Mouse (Mus musculus): ENCODE results near the gene Olfr541.
"Not testable (repeated sequence)": the region's sequence is repeated elsewhere in the genome, so short reads cannot be mapped to it uniquely, and the experiment has no call there.

The Olfr541 gene

DNA sequence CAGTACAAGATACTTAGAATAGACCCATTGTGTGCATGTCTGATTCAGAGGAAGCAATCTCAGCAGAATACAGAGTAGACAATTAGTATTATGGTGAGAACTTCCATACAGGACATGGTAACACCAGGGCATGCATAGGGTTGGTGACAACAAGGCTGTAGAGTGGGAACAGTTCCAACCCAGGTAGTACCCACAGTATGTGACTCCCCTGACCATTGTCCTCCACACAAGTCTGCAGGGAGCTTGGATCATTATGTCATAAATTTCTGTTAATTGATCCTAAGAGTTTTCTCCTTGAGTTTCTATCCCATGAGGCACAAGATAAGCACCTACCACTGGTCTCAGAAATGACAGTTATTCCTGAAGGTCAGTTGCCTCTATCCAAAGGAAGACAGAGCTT lies at the start of gene Olfr541:
Gene Olfr541 (plus strand): TSS at position 301 of the 400 bp plus-strand sequence.
- no peak for DNase-seq (ENCODE audit: low read depth, low spot score)

DNA sequence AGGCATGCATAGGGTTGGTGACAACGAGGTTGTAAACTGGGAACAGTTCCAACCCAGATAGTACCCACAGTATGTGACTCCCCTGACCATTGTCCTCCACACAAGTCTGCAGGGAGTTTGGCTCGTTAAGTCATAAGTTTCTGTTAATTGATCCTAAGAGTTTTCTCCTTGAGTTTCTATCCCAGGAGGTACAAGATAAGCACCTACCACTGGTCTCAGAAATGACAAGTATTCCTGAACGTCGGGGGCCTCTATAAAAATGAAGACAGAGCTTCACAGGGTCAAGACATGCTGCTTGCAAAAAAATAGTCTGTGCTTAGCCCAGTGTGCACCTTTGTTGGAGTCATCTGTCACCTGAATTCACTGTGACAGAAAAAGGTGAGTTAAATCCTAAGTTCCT lies 37.4 kb upstream of the Olfr541 start, which contains the start of gene Olfr539:
Gene Olfr539 (plus strand): TSS at position 301 of the 400 bp plus-strand sequence.
- no peak for DNase-seq (ENCODE audit: low read depth, low spot score)

DNA sequence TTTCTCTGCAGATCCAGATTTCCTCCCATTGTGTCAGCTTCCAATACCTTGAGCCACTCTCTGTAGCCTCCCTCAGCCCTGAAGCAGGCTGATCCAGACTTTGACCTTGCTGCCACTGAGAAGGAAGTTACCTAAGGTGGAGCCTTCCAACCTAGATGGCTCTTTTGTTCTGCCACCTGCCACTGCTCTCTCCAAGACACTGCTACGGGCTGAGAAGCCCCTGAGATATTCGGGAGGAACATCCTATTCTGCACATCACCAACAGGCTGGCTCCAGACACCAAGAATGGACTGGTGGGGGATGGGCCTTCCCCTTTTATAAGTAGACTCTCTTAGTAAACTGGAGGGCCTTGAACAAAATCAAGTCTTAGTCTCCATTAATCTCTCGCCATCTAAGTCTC lies 26.4 kb upstream of the Olfr541 start:
- DNase-seq (ENCODE audit: low read depth, low spot score): not testable (repeated sequence)

DNA sequence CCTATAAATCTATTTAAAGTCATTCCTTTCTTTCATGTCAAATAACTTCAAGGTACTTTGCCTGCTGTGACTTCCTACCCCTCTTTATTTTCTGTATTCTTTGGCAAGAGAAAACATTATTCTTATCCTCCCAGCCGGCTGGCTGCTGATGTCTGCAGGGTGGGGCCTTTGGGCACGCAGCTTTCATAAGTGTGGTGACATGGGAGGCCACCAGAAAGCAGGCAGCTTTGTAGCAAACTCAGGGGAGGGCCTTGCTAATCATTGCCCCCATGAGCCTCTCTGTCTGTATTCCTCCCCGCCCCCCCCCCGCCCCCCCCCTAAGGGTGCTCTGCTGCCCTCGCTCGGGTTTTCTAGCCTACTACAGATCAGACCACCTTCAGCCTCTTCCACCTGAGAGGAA lies 21.2 kb upstream of the Olfr541 start:
- DNase-seq (ENCODE audit: low read depth, low spot score): no peak

DNA sequence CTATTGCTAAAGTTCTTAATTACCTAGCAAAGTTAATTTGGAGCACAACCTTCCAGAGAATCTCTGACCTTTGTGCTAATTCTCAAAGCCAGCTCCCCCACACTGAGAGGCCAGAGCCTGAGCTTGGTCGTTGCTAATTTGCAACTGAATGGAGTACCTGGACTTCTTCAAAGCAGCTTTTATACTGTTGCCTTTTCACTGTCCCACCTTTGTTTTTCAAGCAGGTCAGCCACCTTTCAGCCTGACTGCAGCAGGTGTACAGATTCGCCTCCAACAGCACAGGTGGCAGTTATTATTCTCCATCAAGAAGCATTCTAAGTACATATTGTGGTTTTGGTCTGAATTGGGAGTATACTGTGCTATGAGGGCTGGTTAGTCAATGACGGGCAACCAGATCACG lies 17.5 kb upstream of the Olfr541 start:
- not testable (repeated sequence) for DNase-seq (ENCODE audit: low read depth, low spot score)

DNA sequence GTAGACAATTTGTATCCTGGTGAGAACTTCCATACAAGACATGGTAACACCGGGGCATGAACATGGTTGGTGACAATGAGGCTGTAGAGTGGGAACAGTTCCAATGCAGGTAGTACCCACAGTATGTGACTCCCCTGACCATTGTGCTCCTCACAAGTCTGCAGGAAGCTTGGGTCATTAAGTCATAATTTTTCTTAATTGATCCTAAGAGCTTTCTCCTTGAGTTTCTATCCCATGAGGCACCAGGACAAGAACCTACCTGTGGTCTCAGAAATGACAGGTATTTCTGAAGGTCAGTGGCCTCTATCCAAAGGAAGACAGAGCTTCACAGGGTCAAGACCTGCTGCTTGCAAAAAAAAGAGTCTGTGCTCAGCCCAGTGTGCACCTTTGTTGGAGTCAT lies 15.4 kb upstream of the Olfr541 start, which contains the start of gene Olfr45:
Gene Olfr45 (plus strand): TSS at position 301 of the 400 bp plus-strand sequence.
- DNase-seq (ENCODE audit: low read depth, low spot score): no peak

DNA sequence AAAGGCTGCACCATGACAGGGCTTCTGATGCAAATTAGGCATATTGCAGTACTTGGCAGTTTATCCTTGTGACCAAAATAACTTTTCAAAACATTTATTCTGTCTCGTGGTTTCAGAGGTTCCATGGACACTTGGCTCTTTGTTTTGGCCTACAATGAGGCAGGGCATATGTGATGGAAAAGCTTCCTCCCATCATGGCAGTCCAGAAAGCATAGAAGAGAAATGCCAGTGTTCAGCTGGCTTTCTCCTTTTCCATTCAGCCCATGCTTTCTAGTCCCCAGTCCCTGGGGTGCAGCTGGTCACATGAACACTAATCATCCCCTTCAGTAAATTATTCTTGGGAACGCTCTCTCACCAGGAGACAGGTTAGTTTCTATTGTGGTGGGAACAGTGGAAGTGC lies 9.3 kb downstream of the Olfr541 start:
- no peak for DNase-seq (ENCODE audit: low read depth, low spot score)

DNA sequence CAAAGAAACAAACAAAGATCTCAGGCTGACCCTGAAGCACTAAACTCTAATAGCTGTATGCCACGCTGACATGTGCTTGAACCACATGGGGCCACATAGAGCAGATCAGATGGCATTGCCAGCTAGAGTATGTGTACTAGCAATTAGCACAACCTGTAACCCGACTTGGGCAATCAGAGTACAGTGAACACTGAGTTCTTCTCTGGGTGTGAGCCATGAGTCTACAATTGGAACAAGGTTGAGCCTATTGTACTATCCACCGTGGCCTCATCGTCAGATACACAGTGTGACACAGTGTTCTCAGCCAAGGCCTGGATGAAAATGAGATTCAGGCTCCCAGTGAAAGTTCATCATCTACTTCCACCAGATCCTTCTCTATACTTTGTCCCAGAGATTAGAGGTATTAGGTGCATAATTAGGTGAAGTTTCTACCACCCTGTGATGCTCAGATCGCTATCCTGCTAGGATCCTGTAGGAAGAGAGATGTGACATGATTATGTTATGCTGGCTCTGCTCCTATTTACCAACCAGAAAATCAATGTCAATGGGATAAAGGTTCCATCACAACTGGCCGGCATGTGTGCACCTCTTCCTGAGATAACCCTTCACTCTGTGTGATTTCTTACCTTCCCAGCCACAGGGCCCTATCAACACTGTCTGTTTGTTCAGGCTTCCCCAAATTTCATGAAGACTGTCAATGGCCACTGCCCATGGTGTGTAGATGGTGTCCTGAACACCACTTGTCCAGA lies 10.6 kb downstream of the Olfr541 start:
- DNase-seq (ENCODE audit: low read depth, low spot score): no peak

DNA sequence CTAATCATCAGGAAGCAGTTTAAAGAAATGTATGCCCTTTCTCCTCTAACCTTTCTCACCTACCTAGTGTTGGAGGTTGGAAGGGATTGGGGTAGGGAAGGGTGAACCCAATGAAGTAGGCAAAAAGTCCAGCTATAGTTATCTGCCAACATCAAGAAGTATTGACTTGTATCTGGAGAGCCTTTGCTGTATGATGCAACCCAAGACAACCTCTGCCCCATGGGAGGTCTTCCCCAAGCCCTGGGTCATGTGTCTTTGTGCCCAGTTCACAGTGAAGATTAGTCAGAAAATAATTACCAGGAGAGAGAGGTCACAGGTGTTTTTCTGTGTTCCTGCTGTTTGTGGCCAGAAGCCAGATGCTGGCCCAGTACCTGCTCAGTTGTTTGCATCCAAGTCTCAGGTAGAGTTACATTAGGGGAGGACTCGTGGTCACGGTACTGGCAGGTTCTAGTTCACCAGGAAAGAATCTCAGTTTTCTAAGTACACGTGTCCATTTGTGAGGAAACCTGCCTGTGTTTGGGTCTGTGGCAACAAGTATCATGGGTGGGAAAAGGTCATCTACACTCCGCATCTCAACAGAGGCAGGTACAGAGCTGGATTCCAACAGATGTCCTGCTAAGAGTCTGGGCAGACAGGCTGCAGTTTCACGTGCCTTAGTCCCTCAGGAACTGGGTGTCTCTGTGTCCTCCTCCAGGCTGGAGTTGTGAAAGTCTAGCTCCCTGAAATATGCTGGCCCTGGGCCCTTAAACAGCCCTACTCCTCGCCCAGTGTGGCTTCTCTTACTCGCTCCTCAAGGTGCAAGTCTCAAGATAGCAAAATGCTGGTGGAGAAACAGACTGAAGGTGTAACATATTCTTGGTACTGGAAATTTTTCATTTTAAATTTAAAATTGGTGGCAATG lies 20.3 kb downstream of the Olfr541 start:
- no peak for DNase-seq (ENCODE audit: low read depth, low spot score)

DNA sequence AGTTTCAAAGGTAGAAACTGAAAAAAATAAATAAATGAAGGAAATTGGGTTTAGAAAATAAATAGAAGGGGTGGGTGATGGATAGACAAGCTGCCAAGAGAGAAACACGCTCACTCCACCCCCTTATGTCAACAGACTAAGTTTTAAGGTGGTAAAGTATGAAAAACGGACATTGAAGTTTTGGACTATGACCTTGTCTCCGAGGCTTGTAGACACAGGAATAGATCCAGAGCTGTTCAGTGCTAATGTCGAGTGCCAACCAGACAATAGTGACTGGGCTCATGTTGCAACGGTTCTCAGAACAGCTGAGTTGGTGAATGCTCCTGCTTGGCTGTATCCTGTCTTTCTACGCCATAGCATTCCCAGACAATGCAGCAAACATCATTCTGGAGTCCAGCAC lies 24.0 kb downstream of the Olfr541 start:
- no peak for DNase-seq (ENCODE audit: low read depth, low spot score)

DNA sequence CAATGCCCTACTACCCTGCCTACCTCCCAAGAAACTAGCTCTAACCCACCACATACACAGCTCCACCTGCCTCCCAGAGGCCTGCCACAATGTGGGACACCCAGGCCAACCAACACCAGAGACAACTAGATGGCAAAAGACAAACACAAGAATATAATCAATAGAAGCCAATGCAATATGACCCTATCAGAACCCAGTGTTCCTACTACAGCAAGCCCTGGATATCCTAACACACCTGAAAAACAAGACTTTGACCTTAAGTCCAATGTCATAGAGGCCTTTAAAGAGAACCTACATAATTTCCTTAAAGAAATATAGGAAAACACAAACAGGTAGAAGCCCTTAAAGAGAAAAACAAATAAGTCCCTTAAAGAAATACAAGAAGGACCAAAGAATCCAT lies 28.5 kb downstream of the Olfr541 start:
- DNase-seq (ENCODE audit: low read depth, low spot score): no peak

DNA sequence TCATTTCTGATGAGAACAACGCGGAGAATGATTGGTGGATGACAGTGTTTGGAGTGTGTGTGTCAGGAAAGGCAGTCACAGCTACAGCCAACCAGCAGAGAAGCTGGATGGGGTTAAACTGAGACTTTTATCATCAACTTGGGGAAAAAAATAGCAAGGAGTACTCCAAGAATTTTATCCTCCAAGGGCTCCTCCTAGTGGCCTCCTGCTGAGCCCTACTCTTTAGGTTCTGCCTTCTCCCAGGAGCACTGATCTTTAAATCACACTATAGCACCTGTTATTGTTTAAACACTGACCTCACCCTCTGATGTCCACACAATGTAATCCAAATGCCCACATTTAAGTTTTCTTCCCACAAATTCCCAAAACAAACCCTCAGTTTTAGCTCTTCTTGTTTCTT lies 36.1 kb downstream of the Olfr541 start:
- no peak for DNase-seq (ENCODE audit: low read depth, low spot score)

DNA sequence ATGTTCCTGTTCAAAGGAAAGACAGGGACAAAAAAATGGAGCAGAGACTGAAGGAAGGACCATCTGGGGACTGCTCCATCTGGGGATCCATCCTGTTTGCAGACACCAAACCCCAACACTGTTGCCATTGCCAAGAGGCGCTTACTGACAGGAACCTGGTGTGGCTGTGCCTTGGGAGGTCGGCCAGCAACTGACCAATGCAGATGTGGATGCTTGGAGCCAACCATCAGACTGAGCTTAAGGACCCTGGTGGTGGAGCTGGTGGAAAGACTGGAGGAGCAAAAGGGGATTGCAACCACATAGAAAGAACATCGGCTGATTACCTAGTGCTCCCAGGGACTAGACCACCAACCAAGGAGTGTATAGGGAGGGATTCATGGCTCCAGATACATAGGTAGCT lies 50.3 kb downstream of the Olfr541 start:
- no peak for DNase-seq (ENCODE audit: low read depth, low spot score)

DNA sequence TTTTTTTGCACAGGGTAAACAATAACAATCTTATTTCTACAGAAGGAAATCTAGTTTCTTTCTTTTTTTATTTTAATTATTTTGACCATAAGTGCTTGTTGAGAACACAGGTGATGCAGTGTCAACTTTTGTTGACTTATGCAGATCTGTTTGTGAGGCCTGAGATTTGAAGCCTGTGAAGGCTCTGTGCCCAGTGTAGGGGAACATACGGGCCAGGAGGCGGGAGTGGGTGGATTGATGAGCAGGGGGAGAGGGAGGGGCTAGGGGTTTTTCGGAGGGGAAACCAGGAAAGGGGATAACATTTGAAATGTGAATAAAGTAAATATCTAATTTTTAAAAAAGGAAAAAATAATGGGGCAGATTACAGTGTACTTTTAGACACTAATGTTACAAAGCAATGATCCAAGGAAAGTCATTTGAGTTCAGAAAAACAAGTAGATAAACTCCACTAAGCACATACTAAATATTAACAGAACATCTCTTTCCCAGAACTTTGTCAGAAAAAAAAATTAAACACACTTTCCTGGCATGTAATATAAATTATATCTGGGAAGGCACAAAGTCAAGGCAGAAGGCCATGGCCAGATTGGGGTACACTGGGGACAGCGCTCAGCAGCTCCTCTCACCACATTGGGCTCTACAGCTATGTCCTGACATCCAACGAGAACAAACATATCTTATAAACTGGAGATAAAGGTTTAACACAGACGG lies 51.2 kb downstream of the Olfr541 start:
- no peak for DNase-seq (ENCODE audit: low read depth, low spot score)

DNA sequence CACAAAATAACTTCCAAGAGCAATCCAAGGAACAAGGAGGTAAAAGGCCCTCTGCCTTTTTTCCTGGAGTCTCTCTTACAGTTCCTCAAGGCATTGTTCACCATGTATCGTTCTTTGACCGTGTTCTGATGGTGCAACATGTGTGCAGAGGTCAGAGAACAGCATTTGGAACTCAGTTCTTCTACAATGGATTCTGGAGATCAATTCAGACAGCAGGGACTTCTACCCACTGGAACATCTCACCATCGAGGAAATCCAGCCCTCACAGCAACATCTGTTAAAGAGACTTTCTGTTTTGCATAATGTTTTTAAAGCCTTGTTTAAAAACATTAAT lies 51.7 kb downstream of the Olfr541 start:
- DNase-seq (ENCODE audit: low read depth, low spot score): no peak

DNA sequence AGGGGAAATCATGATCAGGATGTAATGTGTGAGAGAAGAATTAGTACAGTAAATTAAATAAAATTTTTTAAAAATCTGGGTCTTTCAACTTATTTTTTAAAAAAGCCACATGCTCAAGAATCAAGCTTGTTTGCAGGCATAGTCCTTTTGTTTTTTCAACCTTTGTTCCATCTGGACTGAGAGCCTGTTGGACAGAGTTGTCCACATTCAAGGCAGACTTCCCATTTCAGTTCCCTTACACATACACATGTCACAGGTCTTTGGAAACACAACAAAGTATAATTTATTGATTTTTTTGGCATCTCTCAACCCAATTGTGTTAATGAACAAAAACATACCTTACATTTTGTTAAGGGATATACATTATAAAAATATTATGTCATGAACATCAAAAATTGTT lies 57.5 kb downstream of the Olfr541 start:
- no peak for DNase-seq (ENCODE audit: low read depth, low spot score)
